Mouse (Mus musculus): ENCODE measurements around the gene Tmem60.

The Tmem60 gene

DNA sequence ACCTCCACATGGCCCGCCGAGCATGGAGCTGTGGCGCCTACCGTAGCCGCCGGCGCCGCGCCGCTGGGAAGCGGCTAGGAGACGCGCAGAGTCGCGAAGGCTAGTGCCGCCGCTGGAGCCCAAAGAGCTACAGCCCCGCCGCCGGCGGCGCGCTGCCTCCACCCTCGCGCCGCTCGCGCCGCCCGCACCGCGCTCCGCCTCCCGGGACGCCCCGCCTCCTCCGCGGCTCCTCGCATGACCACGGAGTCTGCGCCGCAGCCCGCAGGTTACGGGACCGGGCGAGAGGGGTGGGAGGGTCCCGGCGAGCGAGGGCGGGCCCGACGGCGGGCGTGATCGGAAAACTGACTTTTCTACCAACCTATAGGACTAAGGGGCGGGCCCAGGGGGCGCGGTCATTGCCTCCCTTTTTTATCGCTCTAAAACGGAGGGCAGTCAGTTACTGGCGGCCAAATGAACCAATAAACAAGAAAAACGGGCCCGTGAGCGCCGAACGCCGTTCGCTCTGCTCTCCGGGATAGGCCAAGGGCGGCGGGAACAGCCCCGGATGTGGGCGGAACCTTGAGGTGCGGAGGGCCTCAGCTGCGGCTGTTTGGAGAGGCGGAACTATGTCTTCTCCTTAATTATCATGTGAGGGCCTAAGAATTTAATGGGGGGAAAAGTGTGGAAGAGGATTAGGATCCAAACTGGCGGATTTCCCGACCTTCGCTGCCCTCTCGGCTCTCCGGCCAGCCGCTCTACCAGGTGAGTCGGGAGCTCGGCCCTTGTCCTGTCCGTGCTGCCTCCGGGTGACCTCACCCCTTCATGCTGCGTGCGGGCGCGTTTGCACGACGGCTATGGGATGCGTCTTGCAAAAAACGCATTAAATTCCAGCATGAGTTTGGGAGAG, at the start of gene Tmem60, which contains the start of gene Phtf2:
Gene Tmem60 (plus strand): TSS at position 277 of the 886 bp plus-strand sequence.
Gene Phtf2 (minus strand): TSS at position 210 of the 886 bp plus-strand sequence.
- DNase-seq: peak; percentile 97

DNA sequence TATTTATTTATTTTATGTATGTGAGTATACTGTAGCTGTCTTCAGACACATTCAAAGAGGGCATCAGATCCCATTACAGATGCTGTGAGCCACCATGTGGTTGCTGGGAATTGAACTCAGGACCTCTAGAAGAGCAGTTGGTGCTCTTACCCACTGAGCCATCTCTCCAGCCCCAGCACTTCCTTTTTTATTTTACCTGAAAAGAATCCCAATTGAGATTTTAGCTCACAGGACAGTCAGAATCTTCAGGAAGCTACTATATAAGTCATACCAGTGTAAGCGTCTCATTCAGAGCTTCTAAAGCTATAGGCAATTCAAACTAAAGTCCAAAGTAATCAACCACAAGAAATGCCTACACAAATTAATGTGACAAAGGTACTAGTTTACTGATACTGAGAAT, 47.6 kb upstream of the Tmem60 start:
- no peak for DNase-seq

DNA sequence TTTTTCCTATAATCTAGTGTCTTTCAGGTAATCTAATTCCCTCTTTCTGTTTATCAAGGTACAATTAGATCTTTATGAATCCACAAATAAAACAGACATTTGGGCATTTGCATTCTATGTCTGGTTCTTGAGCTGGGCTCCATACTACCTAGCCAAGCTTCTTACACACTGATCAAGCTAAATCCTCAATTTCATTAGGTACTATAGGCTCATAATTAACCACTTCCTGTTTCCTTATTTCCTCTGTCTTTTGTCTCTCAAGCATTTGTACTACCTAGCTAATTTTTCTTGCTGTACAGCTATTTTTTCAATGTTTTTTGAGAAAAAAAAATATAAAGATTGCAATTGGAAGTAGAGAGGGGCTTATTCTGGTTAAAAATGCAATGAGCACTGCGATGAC, 44.9 kb upstream of the Tmem60 start:
- DNase-seq: no peak

DNA sequence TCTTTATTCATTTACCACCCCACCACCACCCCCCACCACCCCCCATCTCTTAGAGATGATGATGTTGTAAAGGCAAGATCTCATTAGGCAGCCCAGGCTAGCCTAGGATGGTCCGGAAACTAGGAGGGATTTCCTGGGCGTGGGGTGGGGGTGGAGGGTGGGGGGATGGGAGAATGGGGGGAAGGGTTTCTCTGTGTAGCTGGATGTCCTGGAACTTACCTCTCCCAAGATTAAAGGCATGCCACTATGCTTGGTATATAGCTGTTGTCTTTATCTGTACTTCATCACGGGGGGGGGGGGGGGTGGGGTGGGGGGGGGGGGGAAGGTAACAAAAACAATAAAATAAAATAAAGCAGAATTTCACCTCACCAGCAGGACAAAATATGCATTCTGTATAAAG, 38.6 kb upstream of the Tmem60 start:
- no peak for DNase-seq

DNA sequence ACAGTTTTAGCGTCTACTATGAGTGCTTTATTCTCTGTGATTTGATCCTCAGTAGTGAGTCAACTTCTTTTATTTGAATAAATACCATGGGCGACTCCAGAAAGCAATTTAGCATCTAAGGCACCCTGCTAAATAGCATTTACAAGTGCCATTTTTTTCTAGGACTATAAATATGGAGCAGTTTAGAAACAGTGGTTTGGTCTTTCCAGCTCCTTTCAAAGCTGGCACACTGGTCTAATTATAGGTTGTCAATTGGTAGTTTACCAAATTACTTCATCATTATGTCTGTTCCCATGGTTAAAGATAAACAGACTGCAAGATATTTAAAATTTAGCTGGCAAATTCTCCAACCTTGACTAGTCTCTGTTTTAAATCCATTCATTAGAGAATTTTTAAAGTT, 38.2 kb upstream of the Tmem60 start:
- DNase-seq: no peak

GRCm38 (mm10) chr5:20847010-20847409, 35.0 kb upstream of the Tmem60 start:
- no peak for DNase-seq

DNA sequence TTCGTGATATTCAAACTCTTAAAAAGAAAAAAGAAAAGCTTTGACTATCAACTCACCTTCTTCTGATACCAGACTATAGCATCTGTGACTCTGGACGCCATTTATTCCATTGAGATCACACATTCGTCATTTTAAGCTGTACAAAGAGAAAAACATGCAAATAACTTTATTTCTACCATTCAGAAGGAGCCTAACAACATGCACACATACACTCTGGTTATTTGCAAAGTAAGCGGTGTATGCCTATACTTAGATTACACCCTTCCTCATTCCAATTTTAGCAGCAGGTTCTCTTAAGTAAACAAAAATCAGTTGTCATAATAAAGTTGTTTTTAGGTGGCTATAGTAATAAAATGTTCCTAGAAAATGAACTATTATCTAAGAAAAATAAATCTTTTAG, 26.9 kb upstream of the Tmem60 start:
- DNase-seq: no peak

GRCm38 (mm10) chr5:20858404-20858803, 23.6 kb upstream of the Tmem60 start:
- DNase-seq: no peak

GRCm38 (mm10) chr5:20860565-20860964, 21.4 kb upstream of the Tmem60 start:
- DNase-seq: no peak

DNA sequence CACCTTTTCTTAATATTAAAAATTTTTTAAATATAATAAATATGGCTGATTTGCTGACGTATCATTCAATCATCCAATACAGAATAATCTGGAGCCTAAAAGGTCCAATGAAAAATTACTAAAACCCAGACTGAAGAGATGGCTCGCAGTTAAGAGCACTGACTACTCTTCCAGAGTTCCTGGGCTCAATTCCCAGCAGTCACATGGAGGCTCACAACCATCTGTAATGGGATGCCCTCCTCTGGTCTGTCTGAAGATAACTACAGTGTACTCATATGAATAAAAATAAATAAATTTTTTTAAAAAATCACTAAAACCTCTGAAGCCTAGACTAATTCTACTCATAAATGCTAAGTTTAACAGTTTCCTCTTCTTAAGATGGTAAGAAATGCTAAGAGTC, 20.1 kb upstream of the Tmem60 start:
- no peak for DNase-seq

DNA sequence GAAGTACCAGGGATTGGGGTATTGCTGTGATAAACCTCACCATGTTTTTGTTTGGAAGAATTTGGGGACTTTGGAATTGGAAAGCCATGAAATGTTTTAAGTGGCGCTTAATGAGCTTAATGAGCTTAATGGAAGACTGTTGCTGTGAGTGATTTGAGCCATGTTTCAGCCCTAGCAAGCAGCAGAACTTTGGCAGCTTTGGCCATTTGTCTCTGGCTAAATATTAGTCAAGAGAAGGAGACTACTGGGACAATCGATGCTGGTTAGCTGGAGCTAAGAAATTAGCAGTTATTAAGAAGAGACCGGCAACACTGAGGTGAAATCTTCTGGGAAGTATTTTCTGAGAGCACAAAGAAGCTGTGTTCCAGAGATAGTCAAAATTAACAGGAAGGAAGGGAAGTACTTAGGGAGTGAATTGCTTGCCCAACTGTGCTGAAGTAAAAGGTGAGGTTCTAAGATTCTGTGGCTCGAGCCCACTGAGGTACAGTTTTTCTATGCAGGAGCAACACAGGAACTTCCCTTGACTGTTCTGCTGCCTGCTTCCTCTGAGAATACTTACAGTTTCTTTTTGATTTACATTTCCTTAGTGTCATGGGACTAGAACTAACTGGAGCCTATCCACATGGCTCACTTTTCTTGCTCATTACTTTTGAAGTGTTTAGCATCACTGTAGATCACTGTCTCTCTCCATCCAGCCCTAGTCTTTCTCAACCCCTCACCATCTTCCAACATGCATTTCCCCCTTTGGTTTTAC, 17.6 kb upstream of the Tmem60 start:
- DNase-seq: no peak

GRCm38 (mm10) chr5:20865193-20865755, 16.7 kb upstream of the Tmem60 start:
- DNase-seq: no peak

GRCm38 (mm10) chr5:20873146-20873545, 8.8 kb upstream of the Tmem60 start:
- no peak for DNase-seq

GRCm38 (mm10) chr5:20876934-20877426, 5.0 kb upstream of the Tmem60 start:
- no peak for DNase-seq

GRCm38 (mm10) chr5:20880386-20880785, 1.6 kb upstream of the Tmem60 start:
- DNase-seq: no peak

DNA sequence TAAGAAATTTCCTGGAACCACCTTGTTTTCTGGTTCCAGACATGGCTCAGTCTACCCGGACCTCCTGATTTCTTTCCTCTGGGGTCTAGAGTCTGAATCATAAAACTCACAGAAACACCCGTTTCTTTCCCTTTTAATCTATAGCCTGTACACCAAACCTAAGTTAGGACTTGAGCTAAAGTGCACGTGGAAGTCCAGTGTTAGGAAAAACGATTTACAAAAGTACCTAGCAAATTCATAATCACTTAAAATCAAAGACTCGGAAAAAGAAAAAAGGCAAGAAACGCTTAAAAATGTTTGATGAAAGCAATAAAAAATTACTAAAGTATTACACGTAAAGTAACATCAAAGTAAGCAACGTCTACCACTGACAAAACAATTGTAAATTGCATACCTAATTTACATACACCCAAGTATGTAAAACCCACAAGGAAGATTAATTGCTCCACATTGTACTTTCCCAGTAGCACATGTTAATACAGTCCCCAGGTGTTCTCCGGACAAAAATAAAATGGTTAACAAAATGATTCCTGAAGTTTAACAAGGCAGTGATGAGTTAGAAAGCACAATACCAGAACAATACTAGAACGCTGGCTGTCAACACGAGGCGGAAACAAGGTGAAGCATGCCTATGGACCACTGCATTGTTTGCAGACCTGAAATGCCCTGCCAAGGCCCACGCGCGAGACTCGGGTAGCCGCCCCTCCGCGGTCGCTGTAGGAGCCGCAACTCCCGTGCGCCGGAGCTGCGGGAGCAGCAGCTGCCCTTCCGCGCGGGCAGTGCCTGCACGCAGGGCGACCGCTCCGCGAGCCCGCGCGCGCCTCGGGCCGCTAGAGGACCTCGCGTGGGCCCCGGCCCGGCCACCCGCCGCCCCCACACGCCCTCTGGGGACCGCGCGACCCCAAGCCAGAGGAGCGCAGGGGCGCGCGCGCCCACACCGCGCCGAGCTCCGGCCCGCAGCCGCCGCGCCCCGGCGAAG, 905 bp upstream of the Tmem60 start:
- peak; percentile 54 for DNase-seq

DNA sequence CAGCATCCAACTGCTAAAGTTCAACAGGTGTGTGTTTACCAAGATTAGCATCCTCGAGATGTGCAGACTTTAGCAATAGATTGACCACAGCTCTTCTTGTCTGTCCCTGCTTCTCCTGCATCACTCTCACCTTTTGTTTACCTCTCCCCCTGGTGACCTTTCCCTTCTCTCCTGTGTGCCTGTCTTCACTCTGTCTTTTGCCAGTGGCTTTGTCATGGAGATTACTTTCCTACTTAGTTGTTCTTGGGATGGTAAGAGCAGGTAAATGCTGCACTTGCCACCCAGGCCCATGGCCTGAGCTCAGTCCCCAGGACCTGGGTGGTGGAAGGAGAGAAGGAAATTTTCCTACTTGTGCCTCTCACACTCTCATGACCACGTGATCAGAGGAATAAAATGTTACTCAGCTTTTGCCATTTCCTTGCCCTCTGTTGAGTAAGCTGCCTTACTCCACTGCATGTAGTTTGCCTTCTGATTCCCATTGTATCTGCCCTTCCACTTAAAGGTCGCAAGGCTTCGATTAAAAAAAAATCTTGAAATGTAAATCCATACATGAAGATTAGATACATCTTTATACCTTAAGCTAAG, 2.1 kb downstream of the Tmem60 start:
- DNase-seq: no peak

GRCm38 (mm10) chr5:20897446-20898167, 15.6 kb downstream of the Tmem60 start:
- DNase-seq: no peak

GRCm38 (mm10) chr5:20904647-20905046, 22.7 kb downstream of the Tmem60 start:
- no peak for DNase-seq

DNA sequence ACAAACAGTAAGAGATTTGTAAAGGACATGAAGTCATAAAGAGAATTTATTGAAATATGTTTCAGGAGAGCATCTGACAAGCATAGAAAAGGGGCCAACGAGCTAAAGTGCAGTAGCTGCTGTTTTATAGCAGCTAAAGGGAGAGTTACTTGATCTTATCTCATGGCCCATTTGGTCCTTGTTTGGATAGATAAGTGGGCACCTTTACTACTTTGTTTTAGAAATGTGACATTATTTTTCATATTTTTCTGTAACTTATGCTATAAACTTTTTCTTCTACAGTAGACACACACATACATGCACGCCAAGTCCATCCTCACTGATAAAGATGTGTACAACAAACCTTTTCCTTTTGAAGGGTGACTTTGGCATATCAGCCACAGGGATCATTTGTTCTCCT, 23.4 kb downstream of the Tmem60 start:
- DNase-seq: no peak

DNA sequence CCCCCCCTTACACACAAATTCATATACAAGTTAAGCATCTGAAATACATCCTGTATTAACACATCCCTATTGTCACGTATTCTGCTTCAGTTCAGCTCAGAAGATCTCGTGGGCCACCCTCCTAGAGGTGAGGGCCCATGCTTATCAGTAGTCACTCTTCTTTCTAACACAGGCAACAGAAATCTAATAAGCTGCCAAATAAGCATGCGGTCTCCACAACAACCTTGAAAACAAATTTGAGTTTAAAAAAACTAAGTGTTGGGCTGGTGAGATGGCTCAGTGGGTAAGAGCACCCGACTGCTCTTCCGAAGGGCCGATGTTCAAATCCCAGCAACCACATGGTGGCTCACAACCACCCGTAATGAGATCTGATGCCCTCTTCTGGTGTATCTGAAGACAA, 24.2 kb downstream of the Tmem60 start:
- no peak for DNase-seq
